21 mouse cellular contexts compared by ENCODE assay signal in genomic region chr15:56956356-56956755, GRCm38 (mm10).
DNase-seq lines count a peak whose midpoint lies in the region; ATAC-seq lines count a peak whose summit lies in the region.
"Had no signal": no experiment of that assay in that cellular context is flagged by ENCODE, and none has a peak within 500 bp of the region (broad histone marks: within the 10 kb centered on the region; RNA-seq: fewer than 3 reads in every experiment).

No protein-coding gene starts in this region.

- H3K9me3 ChIP-seq in embryonic facial prominence, embryonic 15.5 days (replicated peaks) = no peaks in the 10 kb centered on the region
- H3K9me3 ChIP-seq in hindbrain, embryonic 12.5 days (replicated peaks) = no peaks in the 10 kb centered on the region
- H3K9me3 ChIP-seq: forebrain, embryonic 13.5 days had no signal

- no peak overlapping the region for H3K9ac ChIP-seq in embryonic facial prominence, embryonic 15.5 days
- H3K9ac ChIP-seq in hindbrain, embryonic 12.5 days = no peak overlapping the region
- H3K9ac ChIP-seq: forebrain, embryonic 13.5 days; forebrain, postnatal 0 days; heart, embryonic 12.5 days had no signal

- WGBS in embryonic facial prominence, embryonic 15.5 days = 40% methylated on average over 2 of the region's 2 CpGs
- 80% methylated on average over 2 of the region's 2 CpGs for WGBS in hindbrain, embryonic 12.5 days

- H3K4me1 ChIP-seq in embryonic facial prominence, embryonic 15.5 days = no peaks in the 10 kb centered on the region
- no peaks in the 10 kb centered on the region for H3K4me1 ChIP-seq in hindbrain, embryonic 12.5 days
- H3K4me1 ChIP-seq: forebrain, embryonic 13.5 days; heart, embryonic 12.5 days had no signal

- 0 out of 2 replicates have a peak, but pooled peaks have one; percentile 41 for ATAC-seq in frontal cortex, adult (ENCODE audit: low TSS enrichment)
- peak; percentile 60 for ATAC-seq in embryonic facial prominence, embryonic 15.5 days (ENCODE audit: insufficient number of reproducible peaks, low FRiP score, low TSS enrichment, low read depth)
- no peak for ATAC-seq in hindbrain, embryonic 12.5 days (ENCODE audit: low FRiP score)
- ATAC-seq: forebrain, embryonic 13.5 days; forebrain, postnatal 0 days; hindbrain, embryonic 16.5 days; inflammation-experienced regulatory T-cells, adult 6 months; intestine, postnatal 0 days had no signal

- H3K4me2 ChIP-seq in embryonic facial prominence, embryonic 15.5 days (replicated peaks) = no peak overlapping the region
- no peak overlapping the region for H3K4me2 ChIP-seq in hindbrain, embryonic 12.5 days (replicated peaks)
- H3K4me2 ChIP-seq: forebrain, embryonic 13.5 days; heart, embryonic 12.5 days had no signal

- DNase-seq in frontal cortex, postnatal 25 days (ENCODE audit: low spot score in 2 of 2) = no peak
- peak; percentile 59 for DNase-seq in adipocyte (ENCODE audit: low spot score)
- peak; percentile 36 for DNase-seq in retina, embryonic 14.5 days (ENCODE audit: low spot score)
- no peak for DNase-seq in right cerebral cortex, postnatal 36 days (ENCODE audit: low spot score in 2 of 2)
- DNase-seq in gastrocnemius, postnatal 14 days = no peak
- DNase-seq: adrenal gland, postnatal 14 days; cerebellum, adult 18-20 months; cerebellum, adult 9-11 months; cerebellum, postnatal 36 days; forebrain, postnatal 0 days; gastrocnemius, postnatal 10 days; heart, adult 2 months; heart, postnatal 36 days had no signal

- no peaks in the 10 kb centered on the region for H3K27me3 ChIP-seq in embryonic facial prominence, embryonic 15.5 days
- no peaks in the 10 kb centered on the region for H3K27me3 ChIP-seq in hindbrain, embryonic 12.5 days
- H3K27me3 ChIP-seq: forebrain, embryonic 13.5 days; heart, embryonic 12.5 days had no signal

- H3K36me3 ChIP-seq in embryonic facial prominence, embryonic 15.5 days = no peaks in the 10 kb centered on the region
- no peaks in the 10 kb centered on the region for H3K36me3 ChIP-seq in hindbrain, embryonic 12.5 days
- H3K36me3 ChIP-seq: heart, embryonic 12.5 days had no signal

- intact Hi-C loops in gastrocnemius, postnatal 14 days (cut with DNase I; ENCODE audit: low total_unique reads) = no loop called here

- H3K27ac ChIP-seq in embryonic facial prominence, embryonic 15.5 days (replicated peaks) = no peak overlapping the region
- H3K27ac ChIP-seq in hindbrain, embryonic 12.5 days = no peak overlapping the region
- H3K27ac ChIP-seq: forebrain, embryonic 13.5 days; heart, adult 2 months had no signal

- H3K4me3 ChIP-seq in embryonic facial prominence, embryonic 15.5 days (replicated peaks) = no peak overlapping the region
- no peak overlapping the region for H3K4me3 ChIP-seq in hindbrain, embryonic 12.5 days
- H3K4me3 ChIP-seq: forebrain, embryonic 13.5 days; heart, adult 2 months; heart, embryonic 12.5 days had no signal

Comparison
In these comparisons a context has a peak if more than half of its experiments do, and no peak if none do; other contexts are left out.
1. DNase-seq: peak in adipocyte (single experiment) and retina, embryonic 14.5 days (single experiment); none in frontal cortex, postnatal 25 days (0 of 2), right cerebral cortex, postnatal 36 days (0 of 2) and gastrocnemius, postnatal 14 days (single experiment).